Mouse (Mus musculus) fibroblast of lung, adult 2 months (primary cell): ENCODE data around the gene 4930426L09Rik.
"Not testable (repeated sequence)": the region's sequence is repeated elsewhere in the genome, so short reads cannot be mapped to it uniquely, and the experiment has no call there.

Experiments
- DNase-seq: peaks from one replicate; pipeline ENCODE4 v3.0.0-alpha.2; 2011; ENCODE audit warnings: low read depth

Gene 4930426L09Rik

GRCm38 (mm10) chr2:18971564-18971963, 26.6 kb upstream of the 4930426L09Rik start:
- DNase-seq: no peak

GRCm38 (mm10) chr2:18974882-18975645, 23.1 kb upstream of the 4930426L09Rik start:
- no peak for DNase-seq

GRCm38 (mm10) chr2:18976175-18976574, 22.0 kb upstream of the 4930426L09Rik start:
- no peak for DNase-seq

DNA sequence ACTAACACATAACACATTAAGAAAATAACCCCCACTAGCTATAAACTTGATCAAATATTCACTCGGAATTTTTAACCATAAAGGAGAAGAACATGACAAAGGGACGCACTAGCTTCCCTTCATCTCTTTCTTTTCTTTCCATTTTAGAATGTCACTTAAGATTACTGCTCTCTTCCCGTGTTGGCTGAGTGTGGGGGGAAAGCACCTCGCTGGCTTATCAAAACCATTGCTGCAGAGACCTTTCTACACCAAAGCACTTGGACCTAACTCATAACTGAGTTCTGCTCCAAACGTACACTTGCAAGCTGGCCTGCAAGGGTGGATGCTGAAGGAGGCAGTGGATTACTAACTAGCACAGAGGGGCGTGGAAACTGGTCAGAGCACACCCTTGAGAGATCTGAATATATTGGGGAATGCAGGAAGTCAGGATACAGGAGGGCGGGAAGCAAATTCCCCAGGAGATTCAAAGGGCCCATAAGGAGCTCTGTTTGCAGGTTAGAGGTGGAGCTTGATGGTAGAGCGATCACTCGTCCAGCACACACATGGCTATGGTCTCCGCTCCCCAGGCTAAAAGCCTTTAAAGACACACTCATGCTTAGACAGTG, 20.8 kb upstream of the 4930426L09Rik start:
- no peak for DNase-seq

GRCm38 (mm10) chr2:18979046-18979445, 19.1 kb upstream of the 4930426L09Rik start:
- DNase-seq: no peak

- DNase-seq: no peak
Measured at GRCm38 (mm10) chr2:18979675-18980074, 18.5 kb upstream of the 4930426L09Rik start.

DNA sequence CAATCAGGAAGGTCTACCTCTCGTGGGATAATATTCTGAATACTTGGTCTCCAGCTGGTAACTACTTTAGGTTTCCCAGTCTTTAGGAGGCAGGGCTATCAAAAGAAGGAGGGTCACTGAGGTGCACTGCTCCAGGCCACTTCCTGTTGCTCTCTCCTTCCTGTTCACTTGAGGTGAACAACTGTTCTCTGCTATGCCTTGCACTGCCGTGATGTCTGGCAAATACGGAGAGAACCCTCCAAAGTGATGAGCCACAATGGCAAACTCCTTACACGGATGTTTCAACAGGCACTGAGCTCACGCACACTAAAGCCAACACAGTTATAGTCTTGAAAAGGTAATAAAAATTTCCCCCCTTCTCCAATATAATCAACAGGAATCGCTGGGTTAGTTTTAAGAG, 15.6 kb upstream of the 4930426L09Rik start:
- DNase-seq: no peak

DNA sequence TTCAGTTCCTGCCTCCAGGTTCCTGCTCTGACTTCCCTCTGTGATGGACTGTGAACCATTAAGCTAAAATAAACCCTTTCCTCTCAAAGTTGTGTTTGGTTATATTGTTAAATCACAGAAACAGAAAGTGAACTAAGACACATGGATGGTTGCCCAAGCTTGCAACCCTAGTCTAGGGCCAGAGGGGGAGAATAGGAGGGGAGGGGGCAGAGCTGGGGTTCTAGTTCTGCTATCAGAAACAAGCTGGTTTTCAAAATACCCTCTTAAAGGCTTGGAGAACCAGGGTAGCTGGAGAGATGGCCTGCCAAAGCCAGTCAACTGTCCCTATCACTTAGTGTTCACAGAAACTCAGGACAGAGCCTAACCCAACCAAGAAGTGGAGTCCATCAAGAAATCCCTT, 14.6 kb upstream of the 4930426L09Rik start:
- no peak for DNase-seq

DNA sequence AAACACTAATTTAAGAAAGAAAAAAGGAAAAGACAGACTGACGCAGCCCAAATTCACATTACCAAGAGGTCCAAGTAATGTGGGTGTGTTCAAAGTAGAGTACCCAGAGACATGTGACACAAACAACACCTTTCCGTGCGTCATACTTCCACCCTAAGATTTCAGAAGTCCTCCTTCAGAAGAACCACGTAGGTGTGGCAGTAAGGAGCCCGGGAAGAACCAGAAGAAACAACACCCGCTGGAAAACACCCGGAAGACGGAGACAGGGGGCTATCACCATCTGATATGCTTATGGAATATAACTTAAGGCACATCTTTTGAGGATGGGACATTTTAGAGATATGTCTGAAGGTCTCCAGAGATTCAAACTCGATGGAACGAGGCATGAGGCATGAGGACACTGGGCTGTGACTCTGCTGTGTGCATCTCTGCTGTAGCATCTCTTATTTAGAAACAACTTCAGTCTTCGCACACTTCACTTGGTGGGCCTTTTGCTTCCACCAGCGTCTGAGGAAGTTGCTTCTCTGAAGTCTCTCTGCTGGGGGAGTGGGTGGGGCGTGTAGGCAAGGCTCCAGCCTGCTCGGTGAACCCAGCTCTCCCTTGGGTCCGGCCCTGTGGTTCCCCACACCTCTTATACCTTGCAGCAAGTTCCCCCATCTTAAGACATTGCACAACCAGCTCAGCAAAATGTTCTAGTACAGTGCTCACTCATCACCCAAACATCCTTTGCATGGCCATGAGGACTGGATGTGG, 13.9 kb upstream of the 4930426L09Rik start:
- DNase-seq: no peak

- no peak for DNase-seq
Measured at GRCm38 (mm10) chr2:18985506-18985905, 12.6 kb upstream of the 4930426L09Rik start.

- DNase-seq: no peak
Measured at GRCm38 (mm10) chr2:18988885-18989284, 9.3 kb upstream of the 4930426L09Rik start.

GRCm38 (mm10) chr2:18992512-18993510, 5.3 kb upstream of the 4930426L09Rik start:
- DNase-seq: no peak

DNA sequence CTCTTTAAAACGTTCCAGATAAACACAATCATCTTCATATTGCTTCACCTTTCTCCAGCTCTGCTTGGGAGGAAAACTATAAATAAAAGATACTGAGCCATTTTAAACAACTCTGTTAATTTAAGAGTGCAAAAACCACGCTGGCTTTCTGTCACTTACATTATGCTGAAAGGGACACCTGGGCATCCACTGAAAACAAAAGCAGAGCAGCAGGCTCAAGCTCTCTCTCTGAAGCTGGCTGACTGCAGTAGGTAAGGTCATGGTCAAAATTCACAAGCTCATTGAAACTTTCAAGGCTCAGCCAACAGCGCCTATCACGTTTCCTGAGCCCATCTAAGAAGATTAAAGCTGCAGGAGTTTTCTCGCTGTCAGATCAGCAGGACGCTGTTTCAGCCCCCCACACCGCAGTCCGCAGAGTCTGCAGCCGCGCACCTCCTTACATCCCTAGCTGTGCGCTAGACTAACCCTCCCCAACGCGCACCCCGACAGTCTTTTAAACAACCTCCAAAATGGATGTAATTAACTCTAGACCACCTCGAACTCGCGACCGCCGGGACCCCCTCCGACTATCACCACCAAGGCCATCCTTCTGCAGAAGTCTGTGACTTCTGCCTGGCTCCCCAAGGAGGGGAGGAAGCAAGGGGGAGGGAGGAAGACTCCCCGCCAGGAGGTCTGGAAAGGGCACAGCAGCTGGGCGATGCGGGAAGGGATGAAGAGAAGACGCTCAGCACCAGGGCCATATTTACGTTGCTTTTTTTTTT, 1.5 kb upstream of the 4930426L09Rik start:
- no peak for DNase-seq

- no peak for DNase-seq
Measured at GRCm38 (mm10) chr2:18997387-18997971, 664 bp upstream of the 4930426L09Rik start.

GRCm38 (mm10) chr2:18999395-18999794, 1.3 kb downstream of the 4930426L09Rik start:
- DNase-seq: no peak

- DNase-seq: no peak
Measured at GRCm38 (mm10) chr2:19004801-19005200, 6.7 kb downstream of the 4930426L09Rik start.

GRCm38 (mm10) chr2:19006124-19006523, 8.0 kb downstream of the 4930426L09Rik start:
- no peak for DNase-seq

GRCm38 (mm10) chr2:19007580-19007979, 9.4 kb downstream of the 4930426L09Rik start:
- DNase-seq: no peak

GRCm38 (mm10) chr2:19010541-19010940, 12.4 kb downstream of the 4930426L09Rik start:
- DNase-seq: not testable (repeated sequence)

DNA sequence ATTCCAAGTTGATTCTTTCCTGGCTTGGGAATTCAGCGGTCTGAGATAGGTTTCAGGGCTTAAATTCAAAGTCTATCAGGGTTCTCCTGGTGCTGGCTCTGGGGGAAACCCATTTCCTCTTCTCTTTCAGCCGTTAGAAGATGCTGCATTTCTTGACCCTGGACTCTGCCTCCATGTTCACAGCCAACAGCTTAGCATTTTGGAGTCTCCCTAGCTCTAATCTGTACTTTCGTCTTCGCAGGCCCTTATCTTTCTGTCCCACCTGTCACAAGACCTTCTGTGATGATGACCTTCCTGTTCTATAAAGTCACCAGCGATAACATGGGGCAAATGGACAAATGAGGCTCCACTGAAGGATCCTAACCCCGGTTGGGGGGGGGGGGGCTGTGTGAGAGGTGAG, 13.3 kb downstream of the 4930426L09Rik start:
- DNase-seq: no peak

DNA sequence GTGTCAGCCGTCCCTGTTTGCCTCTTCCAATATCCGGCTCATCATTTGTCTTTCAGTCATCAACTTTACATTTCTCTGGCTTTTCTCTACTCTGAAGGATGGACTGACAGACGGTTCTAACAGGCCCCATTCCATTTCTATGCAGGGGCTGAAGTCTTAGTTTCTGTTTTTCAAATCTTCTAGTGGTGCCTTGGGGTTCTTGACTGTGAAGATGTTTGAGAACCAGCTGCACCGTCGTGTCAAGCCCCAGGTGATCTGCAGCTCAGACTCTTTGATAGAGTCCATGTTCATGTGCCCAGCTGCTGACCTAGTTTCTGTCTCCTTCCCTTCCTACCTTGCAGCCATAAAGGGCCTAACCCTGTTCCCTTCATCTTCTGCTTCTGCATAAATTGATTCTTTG, 18.2 kb downstream of the 4930426L09Rik start:
- no peak for DNase-seq
